Mouse (Mus musculus): ENCODE measurements around the gene Chuk. TPM values are rescaled to one million over a fixed set of nuclear protein-coding genes. Genes with fewer than 3 reads are reported as not detected.

Chuk gene
- total RNA-seq, 2 experiments from 2014 or later: 45.7 to 69.8 TPM

GRCm38 (mm10) chr19:44050388-44050787 lies 56.9 kb downstream of the Chuk start:
- ATAC-seq (replicated peaks; ENCODE audit: poor library complexity, severe bottlenecking): no peak

- ATAC-seq (replicated peaks; ENCODE audit: poor library complexity, severe bottlenecking): no peak
Measured at GRCm38 (mm10) chr19:44049282-44049681, 58.0 kb downstream of the Chuk start.

GRCm38 (mm10) chr19:44045847-44046246 lies 61.4 kb downstream of the Chuk start:
- no peak for ATAC-seq (replicated peaks; ENCODE audit: poor library complexity, severe bottlenecking)

- no peak for ATAC-seq (replicated peaks; ENCODE audit: poor library complexity, severe bottlenecking)
Measured at GRCm38 (mm10) chr19:44042121-44042520, 65.2 kb downstream of the Chuk start.

- no peak for ATAC-seq (replicated peaks; ENCODE audit: poor library complexity, severe bottlenecking)
Measured at GRCm38 (mm10) chr19:44033396-44033795, 73.9 kb downstream of the Chuk start.

GRCm38 (mm10) chr19:44032046-44032744 lies 75.1 kb downstream of the Chuk start:
- no peak for ATAC-seq (replicated peaks; ENCODE audit: poor library complexity, severe bottlenecking)

- no peak for ATAC-seq (replicated peaks; ENCODE audit: poor library complexity, severe bottlenecking)
Measured at GRCm38 (mm10) chr19:44030024-44030423, 77.3 kb downstream of the Chuk start.

GRCm38 (mm10) chr19:44028972-44029371 lies 78.3 kb downstream of the Chuk start, which contains the start of gene Cyp2c23:
TSS of gene Cyp2c23 (minus strand) at chr19:44029208.
- ATAC-seq (replicated peaks; ENCODE audit: poor library complexity, severe bottlenecking): no peak

GRCm38 (mm10) chr19:44026956-44027530 lies 80.2 kb downstream of the Chuk start:
- ATAC-seq (replicated peaks; ENCODE audit: poor library complexity, severe bottlenecking): no peak

- ATAC-seq (replicated peaks; ENCODE audit: poor library complexity, severe bottlenecking): no peak
Measured at GRCm38 (mm10) chr19:44024921-44025585, 82.2 kb downstream of the Chuk start.

Other genes starting within 250 kb of the Chuk start
- gene Dnmbp, start 167.3 kb downstream of the Chuk start, total RNA-seq (2014; fragmentation: Nextera tagmentation): 10.5 and 11.9 TPM in 2 replicates
- gene Dnmbp, start 167.3 kb downstream of the Chuk start, total RNA-seq (2017): 7.4 and 8.3 TPM in 2 replicates
- gene Cpn1, start 120.9 kb downstream of the Chuk start, total RNA-seq (2014; fragmentation: Nextera tagmentation): 0.28 TPM in 1 of 2 replicates, not detected in the other
- gene Cpn1, start 120.9 kb downstream of the Chuk start, total RNA-seq (2017): 0.47 TPM in 1 of 2 replicates, not detected in the other
- not detected in 2 replicates for gene Cyp2c23, start 78.3 kb downstream of the Chuk start, total RNA-seq (2014; fragmentation: Nextera tagmentation)
- not detected in 2 replicates for gene Cyp2c23, start 78.3 kb downstream of the Chuk start, total RNA-seq (2017)
- gene Erlin1, start 37.7 kb downstream of the Chuk start, total RNA-seq (2014; fragmentation: Nextera tagmentation): 73.4 and 78.4 TPM in 2 replicates
- gene Erlin1, start 37.7 kb downstream of the Chuk start, total RNA-seq (2017): 51.1 and 56.5 TPM in 2 replicates
- gene Cwf19l1, start 28.4 kb upstream of the Chuk start, total RNA-seq (2014; fragmentation: Nextera tagmentation): 27.7 and 44.9 TPM in 2 replicates
- gene Cwf19l1, start 28.4 kb upstream of the Chuk start, total RNA-seq (2017): 19.3 and 26.3 TPM in 2 replicates
- gene Bloc1s2, start 39.0 kb upstream of the Chuk start, total RNA-seq (2014; fragmentation: Nextera tagmentation): 143 and 186 TPM in 2 replicates
- 70.7 and 91.4 TPM in 2 replicates for gene Bloc1s2, start 39.0 kb upstream of the Chuk start, total RNA-seq (2017)
- not detected in 2 replicates for gene Pkd2l1, start 85.0 kb upstream of the Chuk start, total RNA-seq (2014; fragmentation: Nextera tagmentation)
- not detected in 2 replicates for gene Pkd2l1, start 85.0 kb upstream of the Chuk start, total RNA-seq (2017)
- not detected in 2 replicates for gene Scd3, start 95.8 kb upstream of the Chuk start, total RNA-seq (2014; fragmentation: Nextera tagmentation)
- not detected in 2 replicates for gene Scd3, start 95.8 kb upstream of the Chuk start, total RNA-seq (2017)
- gene Scd2, start 186.2 kb upstream of the Chuk start, total RNA-seq (2014; fragmentation: Nextera tagmentation): 91.6 and 93.4 TPM in 2 replicates
- 108 and 109 TPM in 2 replicates for gene Scd2, start 186.2 kb upstream of the Chuk start, total RNA-seq (2017)
- gene Scd4, start 225.6 kb upstream of the Chuk start, total RNA-seq (2014; fragmentation: Nextera tagmentation): not detected in 2 replicates
- gene Scd4, start 225.6 kb upstream of the Chuk start, total RNA-seq (2017): 0.22 TPM in 1 of 2 replicates, not detected in the other

All from granulocyte monocyte progenitor cell, adult 5-6 weeks (primary cell).